Mouse (Mus musculus) telencephalon, adult 2 months (tissue): Measurements from ENCODE around the gene Prss35.

ENCODE experiments used
- DNase-seq: peaks from one replicate; pipeline ENCODE4 v3.0.0-alpha.2; 2011; ENCODE audit warnings: low read depth, low spot score

Prss35 gene

DNA sequence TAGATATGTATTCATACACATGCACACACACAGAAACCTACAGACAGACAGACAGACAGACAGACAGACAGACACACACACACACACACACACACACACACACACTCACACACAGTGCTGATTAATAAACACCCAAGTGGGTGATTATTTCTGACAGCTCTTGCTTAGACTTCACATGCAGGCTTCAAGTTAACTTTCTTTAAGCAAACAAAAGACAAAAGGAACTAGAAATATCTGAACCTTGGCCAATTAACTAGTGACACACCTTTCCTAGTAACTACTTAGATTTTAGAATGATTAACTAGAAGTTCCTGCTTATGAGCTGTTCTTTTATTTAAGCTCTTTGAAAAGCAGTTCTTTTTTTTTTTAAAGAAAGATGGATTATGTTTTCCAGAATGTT is 9.1 kb upstream of the Prss35 start:
- no peak for DNase-seq

DNA sequence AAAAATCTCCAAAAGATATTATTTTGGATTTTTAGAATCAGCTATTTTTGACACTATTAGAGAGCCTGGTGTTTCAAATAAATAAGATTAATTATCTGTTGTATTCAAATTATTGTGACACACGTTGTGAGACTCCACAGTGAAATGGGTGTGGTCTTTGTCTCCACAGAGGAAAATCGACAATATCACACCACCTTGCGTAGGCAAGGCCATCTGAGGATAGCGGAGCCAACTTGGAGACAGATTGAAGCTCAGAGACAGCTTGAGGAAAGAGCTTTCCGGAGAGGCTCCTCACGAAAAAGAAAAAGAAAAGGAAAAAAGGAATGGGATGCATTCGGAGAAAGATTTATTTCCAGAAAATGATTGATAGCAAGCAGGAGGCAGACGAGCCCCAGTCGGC is 8.7 kb upstream of the Prss35 start:
- no peak for DNase-seq

DNA sequence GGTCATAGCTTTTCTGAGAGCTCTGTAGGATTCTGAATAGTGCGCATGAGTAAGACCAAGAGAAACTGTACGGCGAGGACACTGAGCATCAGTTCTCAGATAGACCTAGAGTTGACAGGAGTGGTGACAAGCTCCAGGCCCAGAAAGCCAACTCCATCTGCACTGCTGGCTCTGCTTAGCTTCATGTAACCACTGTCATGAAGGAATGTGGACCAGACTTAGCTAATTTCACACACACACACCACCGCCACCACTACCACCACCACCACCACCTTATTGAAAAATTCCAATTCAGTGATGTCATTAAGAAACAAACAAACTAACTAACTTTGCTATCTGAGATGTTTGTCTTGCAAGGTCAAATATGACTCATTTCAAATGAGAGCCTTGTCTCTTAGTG is 6.5 kb upstream of the Prss35 start:
- no peak for DNase-seq

DNA sequence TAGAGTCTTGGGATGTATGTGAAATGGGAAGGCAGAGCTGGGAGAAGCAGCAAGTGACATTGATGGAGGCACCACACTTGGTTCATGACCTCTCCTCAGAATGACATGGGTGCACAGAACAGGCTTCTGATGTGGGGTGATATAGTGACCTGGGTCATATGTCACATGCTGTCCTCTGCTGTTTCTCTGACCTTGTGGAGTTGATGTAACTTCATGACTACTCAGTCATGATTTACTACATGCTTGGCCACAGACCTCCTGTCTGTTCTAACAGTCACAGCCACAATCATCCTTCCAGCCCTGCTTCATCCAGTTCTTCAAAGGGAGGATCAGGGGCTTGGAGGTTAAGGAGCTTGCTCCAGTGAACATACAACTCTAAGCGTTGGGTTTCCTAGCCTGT is 5.4 kb upstream of the Prss35 start:
- DNase-seq, result no peak

- no peak for DNase-seq
Measured at GRCm38 (mm10) chr9:86738801-86739200, 4.6 kb upstream of the Prss35 start.

DNA sequence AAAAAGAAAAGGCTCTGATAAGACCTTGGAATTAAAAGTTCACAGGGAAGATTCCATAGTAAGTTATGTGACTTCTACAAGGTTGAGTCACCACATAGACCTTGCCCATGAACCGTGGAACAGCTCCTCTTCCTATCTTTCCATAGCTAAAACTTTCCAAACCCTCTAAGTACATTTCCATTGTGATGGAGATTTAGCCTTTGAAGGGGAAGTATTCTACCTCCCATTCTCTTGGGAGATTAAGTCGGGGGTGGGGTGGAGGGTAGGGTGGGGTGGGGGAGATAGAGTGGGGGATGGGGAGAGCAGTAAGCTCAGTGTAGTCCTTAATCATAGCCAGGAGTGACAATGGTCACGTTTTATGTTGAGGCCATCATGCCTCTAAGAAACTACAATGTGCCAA is 3.5 kb upstream of the Prss35 start:
- no peak for DNase-seq

GRCm38 (mm10) chr9:86744041-86744440 is 592 bp downstream of the Prss35 start:
- DNase-seq, result no peak

DNA sequence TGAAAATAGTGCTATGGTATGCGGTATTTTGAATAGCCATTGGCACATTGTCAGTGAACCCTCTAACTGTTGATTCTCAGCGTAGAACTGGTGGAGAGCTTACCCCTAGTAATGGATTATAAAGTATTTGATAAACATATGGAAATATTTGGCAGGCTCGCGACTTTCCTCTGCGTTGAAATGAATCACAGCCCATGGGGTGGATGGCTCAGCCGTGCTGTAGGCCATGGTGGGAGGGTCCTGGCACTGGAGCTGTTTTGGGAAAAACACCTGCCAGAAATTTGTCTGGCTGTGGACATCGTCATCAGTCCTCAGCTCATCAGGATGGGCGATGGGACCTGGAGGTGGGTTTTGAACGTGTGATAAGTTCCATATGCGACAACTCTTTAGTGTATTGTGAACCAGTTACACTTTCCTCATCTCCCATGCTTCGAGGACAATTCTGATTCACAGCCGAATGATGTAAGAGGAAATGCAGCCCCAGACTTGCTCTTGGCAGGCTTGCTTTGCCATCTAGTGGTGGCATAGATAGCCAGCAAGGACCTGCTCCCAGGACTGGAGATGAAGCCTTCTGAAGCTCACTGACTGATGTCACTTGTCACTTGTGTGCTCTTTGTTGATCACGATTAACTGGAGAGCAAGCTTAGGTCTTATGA is 2.6 kb downstream of the Prss35 start:
- peak; percentile 79 for DNase-seq

GRCm38 (mm10) chr9:86762477-86763376 is 19.3 kb downstream of the Prss35 start:
- DNase-seq, result no peak

DNA sequence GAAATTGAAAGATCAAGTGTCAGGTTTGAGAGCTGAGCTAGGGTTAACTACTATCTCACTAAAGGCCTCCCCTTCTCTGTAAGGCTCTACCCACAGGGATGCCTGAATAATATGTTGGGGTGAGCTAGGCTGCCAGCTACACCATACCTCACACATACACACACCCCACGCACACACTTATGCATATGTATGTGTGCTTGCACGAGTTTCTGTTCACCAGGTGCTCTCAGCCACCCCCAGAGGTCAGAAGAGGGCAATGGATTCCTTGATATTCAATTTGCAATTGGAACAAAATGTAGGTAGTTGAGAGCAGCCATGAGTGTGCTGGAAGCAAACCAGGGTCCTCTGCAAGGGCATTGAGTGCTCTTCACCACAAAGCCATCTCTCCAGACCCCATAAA is 20.6 kb downstream of the Prss35 start:
- DNase-seq, result no peak

DNA sequence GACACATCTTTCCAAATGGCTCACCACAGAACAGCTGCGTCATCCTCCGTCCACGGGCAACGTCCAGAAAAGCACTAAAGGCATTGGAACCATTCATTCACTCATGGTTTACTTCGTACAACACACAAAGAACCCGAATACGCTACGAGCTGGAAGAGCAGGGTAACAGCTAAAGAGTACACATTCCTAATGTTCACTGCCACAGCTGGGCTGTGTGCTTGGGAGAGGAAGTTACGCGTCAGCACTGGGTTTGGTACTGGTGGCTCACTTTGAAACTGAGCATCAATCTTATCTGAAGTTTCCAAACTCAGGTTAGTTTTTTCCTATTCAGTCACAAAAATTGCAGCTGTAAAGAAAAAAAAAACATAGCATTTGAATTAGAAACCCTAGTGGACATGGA is 23.5 kb downstream of the Prss35 start:
- no peak for DNase-seq

GRCm38 (mm10) chr9:86772897-86773296 is 29.4 kb downstream of the Prss35 start:
- no peak for DNase-seq

DNA sequence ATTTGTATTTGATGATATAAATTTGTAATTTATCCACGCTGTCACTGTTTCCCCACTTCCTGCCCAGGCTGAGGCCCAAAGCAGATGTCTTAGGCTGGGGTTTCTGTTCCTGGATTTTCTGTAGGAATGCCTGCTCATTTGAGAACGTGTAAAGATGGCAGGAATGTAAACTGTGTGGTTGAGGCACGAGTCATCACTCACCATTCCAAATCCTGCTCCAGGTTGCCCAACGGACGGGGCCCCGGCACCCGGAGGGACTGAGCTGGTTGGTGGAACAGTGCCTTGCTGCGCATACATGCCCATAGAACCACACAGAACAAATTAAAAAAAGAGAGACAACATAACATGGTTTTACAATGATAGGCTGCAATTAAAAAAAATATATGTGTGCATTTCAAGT is 30.5 kb downstream of the Prss35 start:
- DNase-seq, result no peak

DNA sequence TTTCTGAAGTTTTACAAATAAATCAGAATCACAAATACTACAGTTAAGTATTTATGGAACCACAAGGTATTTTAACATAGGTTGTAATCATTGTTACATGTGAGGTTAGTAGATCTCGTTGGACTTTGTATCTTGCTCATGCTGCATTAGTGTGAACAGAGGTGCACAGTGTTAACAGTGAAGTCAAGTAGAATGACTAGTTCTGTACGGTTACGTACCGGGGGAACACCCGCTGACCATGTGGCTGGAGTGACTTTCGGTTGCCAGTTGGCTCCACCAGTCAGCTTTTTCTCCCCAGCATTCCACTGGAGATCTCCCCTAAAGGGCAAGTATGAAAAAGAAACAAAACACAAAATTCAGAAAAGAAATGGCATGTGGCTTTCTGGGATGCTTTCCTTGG is 31.9 kb downstream of the Prss35 start:
- no peak for DNase-seq

DNA sequence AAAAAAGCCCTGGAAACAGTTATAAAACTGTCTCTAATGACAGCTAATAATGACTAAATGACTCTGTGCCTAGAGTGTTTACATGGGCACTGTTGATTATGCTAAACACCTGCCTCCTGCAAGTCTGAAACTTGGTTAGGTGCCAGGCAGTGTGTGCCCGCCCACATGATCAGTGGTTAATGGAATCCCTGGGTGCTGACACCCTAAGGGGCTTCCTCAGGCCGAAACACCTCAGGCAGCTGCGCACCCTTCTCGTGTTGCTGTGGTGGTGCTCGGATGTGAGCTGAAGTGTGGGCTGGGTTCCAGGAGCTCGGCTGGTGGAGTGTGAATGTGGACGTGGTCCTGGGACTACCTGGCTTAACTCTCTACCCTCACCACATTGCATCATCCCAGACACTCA is 33.9 kb downstream of the Prss35 start:
- DNase-seq, result no peak

- DNase-seq, result no peak
Measured at GRCm38 (mm10) chr9:86778212-86778611, 34.8 kb downstream of the Prss35 start.

DNA sequence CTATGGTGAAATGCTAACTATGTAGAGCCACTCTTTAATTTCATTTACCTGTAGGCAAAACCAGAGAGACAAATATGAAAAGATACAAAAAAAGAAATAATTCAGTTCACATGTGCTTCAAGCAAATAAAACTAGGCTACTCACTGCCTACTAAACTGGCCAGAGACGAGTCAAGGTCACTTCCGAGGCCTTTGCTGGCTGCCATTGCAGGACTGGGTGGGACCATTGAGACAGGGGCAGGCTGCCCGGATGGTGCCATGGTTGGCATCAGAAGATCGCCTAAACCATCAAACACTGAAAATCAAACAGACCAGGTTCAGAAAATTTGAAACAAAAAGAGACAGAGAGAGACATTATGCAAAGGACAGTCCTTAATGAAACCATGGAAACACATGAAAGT is 38.0 kb downstream of the Prss35 start:
- no peak for DNase-seq

DNA sequence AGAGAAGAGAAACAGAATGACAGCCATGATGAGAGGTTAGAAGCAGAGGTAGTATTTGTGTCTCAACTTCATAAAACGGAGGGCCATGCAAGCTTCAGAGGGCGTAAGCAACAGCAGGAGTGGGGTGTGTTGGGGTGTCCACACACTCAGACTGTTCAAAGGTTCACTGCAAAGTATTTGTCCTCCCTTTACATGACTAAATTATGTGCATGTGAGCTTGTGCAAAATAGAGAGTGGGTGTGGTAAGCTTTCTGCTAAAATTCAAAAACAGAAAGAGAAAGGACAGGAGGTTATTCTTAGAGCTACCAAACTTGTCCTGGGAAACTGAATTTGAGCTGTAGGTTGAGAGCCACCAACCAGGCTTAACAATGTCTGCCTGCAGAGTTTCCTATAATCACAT is 39.4 kb downstream of the Prss35 start:
- DNase-seq, result no peak

GRCm38 (mm10) chr9:86789186-86789585 is 45.7 kb downstream of the Prss35 start:
- no peak for DNase-seq

DNA sequence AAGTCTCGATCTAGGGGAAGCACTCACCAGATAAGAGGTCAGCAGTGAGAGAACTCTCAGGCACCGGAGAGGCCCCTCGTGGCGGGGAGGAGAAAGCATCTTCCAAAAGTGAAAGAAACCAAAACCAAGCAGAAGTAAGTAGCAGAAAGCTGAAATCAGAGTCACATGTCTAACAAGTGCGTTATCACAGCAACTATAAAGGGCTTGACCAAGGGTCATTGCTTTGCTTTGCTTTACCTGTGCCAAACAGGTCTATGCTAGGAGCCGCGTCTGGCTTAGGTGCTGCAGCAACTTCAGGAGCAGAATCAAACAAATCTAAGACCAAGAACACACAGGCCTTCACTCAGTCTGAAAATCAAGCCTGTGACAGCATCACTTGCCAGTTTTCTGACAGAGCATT is 48.5 kb downstream of the Prss35 start:
- DNase-seq, result no peak

DNA sequence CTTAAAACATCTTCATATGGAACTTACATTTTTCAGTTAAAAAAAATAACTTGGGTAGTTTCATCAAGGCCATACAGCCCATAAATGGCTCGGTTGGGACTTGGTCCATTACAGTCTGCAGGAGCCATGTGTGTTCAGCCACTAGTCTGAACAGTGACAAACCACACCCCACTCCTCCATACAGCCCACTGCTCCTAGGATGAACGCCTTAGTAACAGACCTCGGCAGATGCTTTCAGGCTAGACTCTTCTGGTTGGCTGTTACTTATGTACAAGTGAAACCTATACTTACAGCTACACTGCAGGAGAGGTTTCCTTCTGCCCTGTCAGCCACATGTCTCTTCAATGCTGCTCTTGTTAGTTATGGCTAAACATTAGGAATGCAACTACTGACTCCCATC is 51.8 kb downstream of the Prss35 start:
- no peak for DNase-seq

DNA sequence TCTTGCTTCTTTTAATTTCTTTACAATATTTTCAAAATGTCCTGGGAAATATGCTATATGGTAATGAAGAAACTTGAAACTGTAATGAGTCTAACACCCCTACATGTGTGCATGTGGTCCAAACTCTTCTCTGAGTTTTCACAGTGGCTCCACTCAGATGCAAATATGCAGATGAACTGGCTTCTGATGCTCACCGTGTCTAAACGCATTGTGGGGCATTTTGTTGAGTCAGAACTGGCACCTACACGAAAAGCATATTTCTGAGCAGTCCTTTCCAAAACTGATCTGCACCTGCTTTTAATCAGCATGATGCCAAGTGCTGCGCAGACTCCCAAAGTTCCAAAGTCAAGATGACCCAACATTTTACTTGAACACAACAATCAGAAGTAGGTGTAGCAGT is 54.1 kb downstream of the Prss35 start:
- no peak for DNase-seq

DNA sequence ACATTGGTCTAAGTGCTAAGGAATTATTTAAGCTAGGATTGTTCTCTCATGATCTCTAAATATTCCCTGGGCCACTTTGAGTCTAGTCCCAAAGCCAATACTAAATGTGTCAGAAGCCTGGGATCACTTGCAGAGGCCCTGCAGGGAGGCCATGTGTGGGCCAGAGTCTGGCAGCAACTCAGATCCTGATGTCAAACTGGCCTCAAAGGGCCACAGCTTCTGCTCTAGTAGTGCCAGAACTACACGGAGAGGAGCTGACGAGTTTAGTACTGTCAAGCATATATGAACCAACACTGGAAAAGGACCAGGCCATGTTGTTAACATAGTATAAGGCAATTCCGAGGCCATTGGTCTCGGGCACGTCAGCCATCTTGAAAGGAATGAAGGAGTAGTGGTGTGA is 54.7 kb downstream of the Prss35 start:
- no peak for DNase-seq
